Mouse (Mus musculus): ENCODE measurements around the gene Ackr3. TPM values are rescaled to one million over a fixed set of nuclear protein-coding genes. Genes with fewer than 3 reads are reported as not detected.

Ackr3 gene
- total and polyA plus RNA-seq, 3 experiments = 13.1 to 34.4 (median 23.1) TPM

DNA sequence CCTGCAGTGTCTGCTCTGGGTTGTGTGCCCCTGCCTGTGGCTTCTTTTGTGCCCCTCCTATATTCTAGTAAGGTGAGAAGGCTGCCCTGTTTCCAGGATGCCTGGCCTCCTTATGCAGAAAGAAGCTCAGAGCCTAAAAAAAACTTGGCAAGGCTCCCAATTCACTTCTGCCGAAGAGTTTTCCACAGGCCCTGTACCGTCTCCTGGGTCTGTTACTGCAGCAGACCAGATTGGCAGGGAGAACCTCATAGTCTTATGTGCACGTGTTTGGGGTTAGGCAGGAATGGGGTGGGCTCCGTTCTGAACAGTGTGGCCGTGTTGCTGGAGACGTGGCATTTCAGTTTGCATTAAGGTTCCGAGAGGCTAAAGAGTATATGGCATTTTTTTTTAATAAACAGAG, 27.6 kb upstream of the Ackr3 start:
- Histone ChIP-seq H3K27ac (ENCODE audit: insufficient read depth, low read depth) (no peak overlapping the region), H3K4me2 (ENCODE audit: insufficient read depth, low read depth, poor library complexity, severe bottlenecking) (no peak overlapping the region), H3K4me3 (replicated peaks in 1 of 3; ENCODE audit: low read depth in 2 of 3, low read length in 2 of 3, poor library complexity in 1 of 3) (no peak overlapping the region), H3K79me2 (replicated peaks; ENCODE audit: control insufficient read depth, extremely low read depth, insufficient read depth, poor library complexity, severe bottlenecking) (no peaks in the 10 kb centered on the region), H3K9ac (ENCODE audit: insufficient read depth, low read depth) (no peak overlapping the region), H3K4me1 (ENCODE audit: control insufficient read depth in 1 of 2, insufficient read depth in 2 of 2) (peaks cover 11 to 36% of the 10 kb centered on the region in 2 experiments), H3K27me3 (replicated peaks) (no peaks in the 10 kb centered on the region), H3K9me3 (replicated peaks; ENCODE audit: low read length) (peaks cover 1% of the 10 kb centered on the region), H3K36me3 (replicated peaks in 1 of 2; ENCODE audit: control insufficient read depth in 1 of 2, insufficient read depth in 1 of 2, low read length in 1 of 2) (no peaks in the 10 kb centered on the region)
- in situ Hi-C loops (cut with MboI; ENCODE audit: low pct_ligation_motif_present, low pct_unique_long_range_greater_than_20kb, low sequenced_read_pairs) = no loop called here
- dilution Hi-C loops (cut with MboI; ENCODE audit: extremely low pct_ligation_motif_present, extremely low pct_unique_long_range_greater_than_20kb, low sequenced_read_pairs) = no loop called here
- no peak for TF ChIP-seq RAD21 (IDR thresholded peaks at IDR 0.05; ENCODE audit: low read depth, low read length)
- TF ChIP-seq ZC3H11A (IDR thresholded peaks at IDR 0.05; ENCODE audit: low read depth, low read length) = no peak
- TF ChIP-seq USF1 (IDR thresholded peaks at IDR 0.05; ENCODE audit: low read depth, low read length) = no peak
- no peak for TF ChIP-seq HCFC1 (IDR thresholded peaks at IDR 0.05; ENCODE audit: low read depth, low read length)
- TF ChIP-seq JUND (conservative IDR thresholded peaks at IDR 0.05; ENCODE audit: low read depth, low read length) = no peak
- TF ChIP-seq MAX (IDR thresholded peaks at IDR 0.05; ENCODE audit: low read length) = no peak
- TF ChIP-seq SMC3 (IDR thresholded peaks at IDR 0.05; ENCODE audit: low read depth, low read length) = no peak
- DNase-seq (ENCODE audit: extremely low read depth) = no peak

- peaks cover 21 to 47% of the 10 kb centered on the region in 2 experiments for H3K4me1 ChIP-seq (ENCODE audit: control insufficient read depth in 1 of 2, insufficient read depth in 2 of 2)
- no peak overlapping the region for H3K27ac ChIP-seq (ENCODE audit: insufficient read depth, low read depth)
- H3K36me3 ChIP-seq (replicated peaks in 1 of 2; ENCODE audit: control insufficient read depth in 1 of 2, insufficient read depth in 1 of 2, low read length in 1 of 2) = no peaks in the 10 kb centered on the region
- no peak overlapping the region for H3K4me3 ChIP-seq (replicated peaks in 1 of 3; ENCODE audit: low read depth in 2 of 3, low read length in 2 of 3, poor library complexity in 1 of 3)
- H3K9me3 ChIP-seq (replicated peaks; ENCODE audit: low read length) = no peaks in the 10 kb centered on the region
- H3K79me2 ChIP-seq (replicated peaks; ENCODE audit: control insufficient read depth, extremely low read depth, insufficient read depth, poor library complexity, severe bottlenecking) = no peaks in the 10 kb centered on the region
- H3K27me3 ChIP-seq (replicated peaks) = no peaks in the 10 kb centered on the region
- H3K4me2 ChIP-seq (ENCODE audit: insufficient read depth, low read depth, poor library complexity, severe bottlenecking) = no peak overlapping the region
- H3K9ac ChIP-seq (ENCODE audit: insufficient read depth, low read depth) = no peak overlapping the region
- in situ Hi-C loops (cut with MboI; ENCODE audit: low pct_ligation_motif_present, low pct_unique_long_range_greater_than_20kb, low sequenced_read_pairs) = no loop called here
- dilution Hi-C loops (cut with MboI; ENCODE audit: extremely low pct_ligation_motif_present, extremely low pct_unique_long_range_greater_than_20kb, low sequenced_read_pairs) = no loop called here
- no peak for DNase-seq (ENCODE audit: extremely low read depth)
- TF ChIP-seq JUND (conservative IDR thresholded peaks at IDR 0.05; ENCODE audit: low read depth, low read length) = no peak
- no peak for TF ChIP-seq E2F4 (IDR thresholded peaks at IDR 0.05; ENCODE audit: insufficient replicate concordance, low read depth, low read length)
- TF ChIP-seq TBP (conservative IDR thresholded peaks at IDR 0.05; ENCODE audit: low read depth, low read length) = no peak
- no peak for TF ChIP-seq MEF2A (IDR thresholded peaks at IDR 0.05; ENCODE audit: borderline replicate concordance, low read depth, low read length)
- no peak for TF ChIP-seq MXI1 (IDR thresholded peaks at IDR 0.05; ENCODE audit: low read depth, low read length)
- TF ChIP-seq HCFC1 (IDR thresholded peaks at IDR 0.05; ENCODE audit: low read depth, low read length) = no peak
- TF ChIP-seq BHLHE40 (IDR thresholded peaks at IDR 0.05; ENCODE audit: low read depth, low read length) = no peak
- no peak for TF ChIP-seq RAD21 (IDR thresholded peaks at IDR 0.05; ENCODE audit: low read depth, low read length)
- no peak for TF ChIP-seq UBTF (IDR thresholded peaks at IDR 0.05; ENCODE audit: low read depth, low read length)
- no peak for TF ChIP-seq ZKSCAN1 (IDR thresholded peaks at IDR 0.05; ENCODE audit: borderline replicate concordance, low read depth, low read length)
- TF ChIP-seq USF2 (conservative IDR thresholded peaks at IDR 0.05; ENCODE audit: low read depth, low read length) = no peak
- TF ChIP-seq MAZ (IDR thresholded peaks at IDR 0.05; ENCODE audit: low read depth, low read length) = no peak
- TF ChIP-seq IRF4 (IDR thresholded peaks at IDR 0.05; ENCODE audit: low read depth, low read length) = no peak
- no peak for TF ChIP-seq GABPA (IDR thresholded peaks at IDR 0.05; ENCODE audit: insufficient replicate concordance, low read depth, low read length)
- no peak for TF ChIP-seq SIN3A (IDR thresholded peaks at IDR 0.05; ENCODE audit: low read length)
- TF ChIP-seq TCF12 (IDR thresholded peaks at IDR 0.05; ENCODE audit: low read depth, low read length) = no peak
- TF ChIP-seq ETS1 (conservative IDR thresholded peaks at IDR 0.05; ENCODE audit: low read depth, low read length) = no peak
- no peak for TF ChIP-seq RCOR1 (conservative IDR thresholded peaks at IDR 0.05; ENCODE audit: low read depth, low read length)
- TF ChIP-seq SMC3 (IDR thresholded peaks at IDR 0.05; ENCODE audit: low read depth, low read length) = no peak
Measured at GRCm38 (mm10) chr1:90177565-90177964, 26.2 kb upstream of the Ackr3 start.

Measured in CH12.LX (cell line).